Mouse (Mus musculus): ENCODE data around the gene Tbxas1. TPM values are rescaled to one million over a fixed set of nuclear protein-coding genes. Genes with fewer than 3 reads are reported as not detected.
A peak's percentile ranks its signal among the peaks of the same experiment; 100 is the strongest.

Gene Tbxas1
- polyA plus RNA-seq, 1 experiment from 2014 or later: 1.1 TPM

DNA sequence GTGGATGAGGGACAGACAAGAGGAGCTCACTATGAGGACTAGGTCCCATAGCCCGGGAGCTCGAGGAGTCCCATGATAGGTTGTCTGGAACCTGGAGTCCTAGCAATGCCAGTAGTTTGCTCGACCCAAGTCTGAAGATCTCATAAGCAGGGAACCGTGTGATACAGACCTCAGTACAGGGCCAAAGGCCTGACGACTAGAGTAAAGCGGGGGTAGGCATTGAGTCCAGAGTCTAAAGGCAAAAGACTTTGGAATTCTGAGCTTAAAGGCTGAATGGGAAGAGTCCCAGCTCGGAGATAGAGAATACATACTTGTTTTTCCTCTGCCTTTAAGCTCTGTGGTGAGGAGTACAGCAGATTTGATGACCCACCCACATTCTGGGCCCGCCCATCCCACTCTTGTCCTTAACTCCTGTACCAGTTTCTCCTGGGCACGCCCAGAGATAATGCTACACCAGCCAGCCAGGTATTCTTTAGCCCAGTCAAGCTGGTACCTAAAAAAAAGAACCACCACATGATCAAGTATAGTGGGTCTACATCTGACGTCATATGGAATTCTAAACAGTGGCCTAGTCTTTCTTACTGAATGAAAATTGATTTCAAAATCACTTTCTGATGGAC is 27.7 kb downstream of the Tbxas1 start:
- no peak overlapping the region for H3K9ac ChIP-seq
- no peaks in the 10 kb centered on the region for H3K9me3 ChIP-seq (replicated peaks)
- H3K4me1 ChIP-seq: no peaks in the 10 kb centered on the region
- no peak for ATAC-seq
- no peak overlapping the region for H3K27ac ChIP-seq
- no peaks in the 10 kb centered on the region for H3K36me3 ChIP-seq (ENCODE audit: poor library complexity, severe bottlenecking)
- no peak overlapping the region for H3K4me3 ChIP-seq
- 93% methylated on average over 10 of the region's 10 CpGs for WGBS
- no peaks in the 10 kb centered on the region for H3K27me3 ChIP-seq
- no peak overlapping the region for H3K4me2 ChIP-seq

DNA sequence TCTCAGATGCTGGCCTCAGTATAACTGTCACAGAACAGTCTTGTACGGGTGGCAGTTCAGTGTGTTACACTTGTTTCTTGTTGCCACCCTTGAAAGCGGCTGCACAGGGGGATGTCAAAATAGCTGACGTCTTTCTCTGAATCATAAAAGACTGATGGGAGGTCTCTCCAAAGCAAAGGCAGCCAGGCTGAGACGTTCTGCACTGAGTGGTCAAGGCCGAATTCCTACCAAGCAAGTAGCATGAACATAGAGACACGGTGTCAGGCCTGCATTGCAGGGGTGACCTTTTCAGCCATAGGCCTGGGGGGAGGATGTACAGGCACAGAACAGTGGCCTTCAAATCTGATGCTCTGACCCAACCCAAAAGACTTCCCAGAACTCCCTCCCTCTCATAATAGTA is 30.8 kb downstream of the Tbxas1 start:
- Histone ChIP-seq H3K4me3 (no peak overlapping the region), H3K27me3 (no peaks in the 10 kb centered on the region), H3K4me1 (no peaks in the 10 kb centered on the region), H3K4me2 (no peak overlapping the region), H3K9ac (no peak overlapping the region), H3K27ac (no peak overlapping the region), H3K9me3 (replicated peaks) (no peaks in the 10 kb centered on the region), H3K36me3 (ENCODE audit: poor library complexity, severe bottlenecking) (no peaks in the 10 kb centered on the region)
- no peak for ATAC-seq
- WGBS: 70% methylated on average over 6 of the region's 6 CpGs

DNA sequence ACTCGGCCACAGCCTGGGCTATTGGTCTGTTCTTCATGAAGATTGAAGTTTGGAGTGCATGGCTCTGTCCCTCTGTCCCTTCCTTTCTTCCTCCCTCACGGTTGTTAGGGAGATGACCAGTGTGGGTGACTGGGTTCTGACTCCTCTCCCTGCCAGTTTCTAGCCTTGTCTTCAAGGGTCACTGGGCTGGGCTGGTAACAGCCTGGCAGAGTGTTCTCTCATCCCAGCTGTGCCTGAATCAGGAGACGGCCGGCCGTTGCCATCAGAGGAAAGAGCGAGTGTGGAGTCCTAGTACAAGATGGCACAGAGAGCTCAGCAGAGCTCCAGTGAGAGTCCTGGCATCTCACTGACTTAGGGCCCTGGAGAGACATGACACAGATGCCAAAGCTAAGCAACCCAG is 33.2 kb downstream of the Tbxas1 start:
- H3K4me2 ChIP-seq: no peak overlapping the region
- WGBS: 88% methylated on average over 6 of the region's 6 CpGs
- H3K9ac ChIP-seq: no peak overlapping the region
- no peaks in the 10 kb centered on the region for H3K27me3 ChIP-seq
- no peaks in the 10 kb centered on the region for H3K9me3 ChIP-seq (replicated peaks)
- H3K4me3 ChIP-seq: no peak overlapping the region
- H3K27ac ChIP-seq: no peak overlapping the region
- H3K4me1 ChIP-seq: no peaks in the 10 kb centered on the region
- ATAC-seq: no peak
- no peaks in the 10 kb centered on the region for H3K36me3 ChIP-seq (ENCODE audit: poor library complexity, severe bottlenecking)

DNA sequence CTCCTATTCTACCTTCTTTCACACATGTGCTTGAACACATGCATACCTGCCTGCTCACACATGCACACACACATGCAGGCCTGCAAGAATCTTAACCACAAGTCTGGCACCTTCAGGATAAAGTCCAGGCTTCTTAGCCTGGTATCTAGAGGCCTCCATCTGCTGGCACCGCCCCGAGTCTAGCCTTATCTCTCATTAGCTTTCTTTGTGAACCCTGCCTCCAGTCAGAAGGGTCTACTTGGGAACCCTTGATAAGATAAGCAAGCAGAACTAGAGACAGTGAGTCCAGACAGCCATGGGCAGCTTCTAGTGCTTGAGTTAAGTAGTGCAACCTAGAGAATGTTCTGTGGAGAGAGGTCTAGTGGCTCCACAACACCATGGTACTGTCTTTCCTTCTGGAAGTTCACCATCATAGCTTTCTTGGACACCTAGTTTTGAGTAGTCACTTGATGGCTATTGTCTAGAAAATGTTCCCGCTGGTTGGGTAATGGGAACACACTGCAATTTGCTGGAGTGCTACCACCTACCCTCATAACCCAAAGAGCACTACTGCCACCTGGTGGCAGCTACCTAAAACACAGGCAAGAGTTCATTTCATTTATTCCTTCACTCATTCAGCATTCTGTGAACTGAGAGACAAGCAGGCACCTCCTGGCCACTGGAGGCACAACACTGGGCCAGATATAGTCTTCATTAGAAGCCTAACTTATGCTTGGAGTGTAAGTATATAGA is 35.8 kb downstream of the Tbxas1 start:
- no peak overlapping the region for H3K27ac ChIP-seq
- no peaks in the 10 kb centered on the region for H3K27me3 ChIP-seq
- H3K4me1 ChIP-seq: no peaks in the 10 kb centered on the region
- 62% methylated on average over 3 of the region's 3 CpGs for WGBS
- H3K9ac ChIP-seq: no peak overlapping the region
- no peak overlapping the region for H3K4me2 ChIP-seq
- no peaks in the 10 kb centered on the region for H3K36me3 ChIP-seq (ENCODE audit: poor library complexity, severe bottlenecking)
- ATAC-seq: no peak
- H3K9me3 ChIP-seq (replicated peaks): no peaks in the 10 kb centered on the region
- no peak overlapping the region for H3K4me3 ChIP-seq

DNA sequence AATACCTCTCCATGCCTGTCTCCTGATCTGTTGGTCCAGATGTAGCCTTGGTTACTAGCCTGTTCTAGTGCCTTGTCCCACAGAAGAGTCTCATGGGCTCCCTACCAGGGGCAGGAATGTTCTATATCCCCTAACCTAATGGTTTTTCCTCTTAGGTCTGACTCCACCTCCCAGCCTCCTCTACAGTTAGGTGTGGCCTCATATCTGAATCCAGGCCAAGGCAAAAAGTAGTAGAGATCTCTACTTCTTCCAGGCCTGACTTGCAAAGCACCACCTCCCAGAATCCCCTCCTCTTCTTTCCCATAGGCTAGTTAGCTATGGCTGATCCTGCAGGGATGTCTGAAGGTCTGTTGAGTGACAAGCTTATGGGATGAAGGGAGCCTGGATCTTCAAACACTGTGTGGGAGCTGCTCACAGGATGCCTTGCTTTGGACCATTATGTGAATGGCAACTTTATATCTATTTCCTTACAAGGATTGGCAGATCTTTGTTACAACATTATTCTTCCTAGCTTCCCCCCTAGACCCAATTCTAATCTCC is 37.0 kb downstream of the Tbxas1 start:
- Histone ChIP-seq H3K27me3 (no peaks in the 10 kb centered on the region), H3K9ac (no peak overlapping the region), H3K4me1 (no peaks in the 10 kb centered on the region), H3K27ac (no peak overlapping the region), H3K4me3 (no peak overlapping the region), H3K9me3 (replicated peaks) (no peaks in the 10 kb centered on the region), H3K4me2 (no peak overlapping the region), H3K36me3 (ENCODE audit: poor library complexity, severe bottlenecking) (no peaks in the 10 kb centered on the region)
- no peak for ATAC-seq

DNA sequence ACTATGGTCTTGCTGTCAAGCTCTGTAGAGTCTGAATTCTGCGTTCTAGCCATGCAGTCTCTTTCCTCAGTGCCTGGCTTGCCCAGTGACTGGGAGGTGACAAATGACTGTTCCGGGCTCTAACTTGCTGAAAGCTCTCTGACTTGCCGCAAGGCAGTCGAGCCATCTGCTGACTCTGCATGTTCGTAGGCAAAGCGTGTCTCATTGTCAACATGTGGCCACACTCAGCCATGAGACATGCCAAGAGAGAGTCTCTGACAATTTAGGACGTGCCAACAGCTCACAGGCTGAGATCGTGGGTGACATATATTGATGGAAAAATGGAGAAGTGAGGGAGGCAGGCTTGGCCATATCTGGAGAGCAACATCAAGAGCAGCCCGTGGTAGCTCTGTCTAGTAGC is 37.6 kb downstream of the Tbxas1 start:
- no peaks in the 10 kb centered on the region for H3K36me3 ChIP-seq (ENCODE audit: poor library complexity, severe bottlenecking)
- no peak overlapping the region for H3K9ac ChIP-seq
- H3K9me3 ChIP-seq (replicated peaks): no peaks in the 10 kb centered on the region
- no peaks in the 10 kb centered on the region for H3K27me3 ChIP-seq
- ATAC-seq: no peak
- no peak overlapping the region for H3K4me2 ChIP-seq
- no peaks in the 10 kb centered on the region for H3K4me1 ChIP-seq
- H3K4me3 ChIP-seq: no peak overlapping the region
- H3K27ac ChIP-seq: no peak overlapping the region
- 88% methylated on average over 9 of the region's 9 CpGs for WGBS

DNA sequence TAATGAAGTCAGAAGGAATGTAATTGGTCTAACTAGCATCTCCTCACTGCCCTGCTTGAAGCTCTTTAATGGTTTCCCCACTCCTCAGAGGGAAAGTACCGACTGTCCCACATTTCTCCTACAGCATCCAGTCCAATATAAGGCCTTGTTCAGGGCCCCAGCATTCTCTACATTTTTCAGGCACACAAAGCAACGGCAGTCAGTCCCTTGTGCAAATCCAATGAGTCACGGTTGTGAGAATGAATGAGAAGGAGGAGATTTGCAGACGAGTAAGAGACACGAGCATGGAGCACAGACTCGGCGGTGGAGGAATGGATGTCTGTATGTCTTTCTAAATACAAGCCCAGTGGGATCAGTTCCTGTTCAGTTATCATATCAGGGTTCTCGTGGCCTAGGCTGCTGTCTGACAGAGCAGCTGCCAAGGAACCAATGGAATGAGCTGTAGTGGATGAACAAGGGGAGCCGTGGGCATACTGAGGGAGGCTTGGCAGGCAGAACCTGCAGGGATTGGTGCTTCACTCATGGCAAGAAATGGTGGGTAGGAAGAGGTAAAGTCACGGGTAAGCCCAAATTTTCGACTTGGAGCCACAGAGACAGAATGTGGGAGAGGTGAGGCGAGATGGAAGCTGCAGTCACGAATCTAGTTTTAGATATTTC is 38.3 kb downstream of the Tbxas1 start:
- Histone ChIP-seq H3K27ac (no peak overlapping the region), H3K9ac (0 out of 2 replicates have a peak overlapping the region, but pooled peaks have one; percentile 2), H3K4me1 (no peaks in the 10 kb centered on the region), H3K4me2 (no peak overlapping the region), H3K27me3 (no peaks in the 10 kb centered on the region), H3K9me3 (replicated peaks) (no peaks in the 10 kb centered on the region), H3K4me3 (no peak overlapping the region), H3K36me3 (ENCODE audit: poor library complexity, severe bottlenecking) (no peaks in the 10 kb centered on the region)
- ATAC-seq: no peak
- WGBS: 63% methylated on average over 13 of the region's 13 CpGs

DNA sequence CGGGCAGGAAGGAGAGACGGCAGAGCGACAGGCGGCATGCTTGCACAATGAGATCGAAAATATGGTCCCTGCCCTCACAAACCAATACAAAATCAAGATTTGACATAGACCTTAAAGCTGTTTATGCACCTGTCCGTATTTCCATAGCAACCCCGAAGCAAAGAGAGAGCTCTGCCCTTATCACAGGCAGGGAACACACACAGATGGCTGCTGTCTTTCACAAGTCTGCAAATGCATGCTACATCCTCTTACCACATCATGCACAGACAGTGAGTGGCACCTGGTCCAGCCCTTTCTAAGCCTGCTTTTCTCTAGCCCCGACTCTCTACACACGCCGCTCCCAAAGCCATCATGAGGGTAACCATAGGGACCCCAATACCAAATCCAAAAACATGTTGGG is 39.0 kb downstream of the Tbxas1 start:
- H3K27ac ChIP-seq: no peak overlapping the region

DNA sequence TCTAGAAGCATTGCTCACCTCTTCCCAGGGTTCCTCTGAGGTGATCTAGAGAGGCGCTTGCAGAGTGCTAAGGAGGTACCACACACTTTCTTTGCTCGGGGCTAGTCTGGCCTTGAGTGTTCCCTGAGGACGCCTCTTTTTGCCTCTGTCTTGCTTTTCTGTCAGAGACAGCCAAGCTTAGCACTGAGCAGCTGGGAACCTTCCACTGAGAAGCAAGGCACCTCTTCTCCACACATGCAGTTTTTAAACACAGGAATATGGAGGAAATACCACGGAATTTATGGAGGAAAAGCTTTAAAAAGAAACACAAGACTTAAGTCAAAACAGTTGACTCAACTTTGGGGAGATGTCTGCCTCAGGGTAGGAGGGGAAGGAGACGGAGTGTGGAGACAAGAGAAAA is 40.6 kb downstream of the Tbxas1 start:
- no peak for ATAC-seq
- no peak overlapping the region for H3K4me3 ChIP-seq
- no peak overlapping the region for H3K9ac ChIP-seq
- no peak overlapping the region for H3K4me2 ChIP-seq
- no peaks in the 10 kb centered on the region for H3K9me3 ChIP-seq (replicated peaks)
- no peaks in the 10 kb centered on the region for H3K36me3 ChIP-seq (ENCODE audit: poor library complexity, severe bottlenecking)
- no peak overlapping the region for H3K27ac ChIP-seq
- H3K27me3 ChIP-seq: no peaks in the 10 kb centered on the region
- 62% methylated on average over 5 of the region's 5 CpGs for WGBS
- H3K4me1 ChIP-seq: no peaks in the 10 kb centered on the region

More for the DNA sequence above, 39.0 kb downstream of the Tbxas1 start:
- no peak overlapping the region for H3K4me3 ChIP-seq
- no peaks in the 10 kb centered on the region for H3K27me3 ChIP-seq
- whole genome bisulfite sequencing: 76% methylated on average over 10 of the region's 10 CpGs
- no peak for ATAC-seq
- H3K4me2 ChIP-seq: no peak overlapping the region
- H3K9me3 ChIP-seq (replicated peaks): no peaks in the 10 kb centered on the region
- H3K36me3 ChIP-seq (ENCODE audit: poor library complexity, severe bottlenecking): no peaks in the 10 kb centered on the region
- H3K4me1 ChIP-seq: no peaks in the 10 kb centered on the region
- no peak overlapping the region for H3K9ac ChIP-seq

DNA sequence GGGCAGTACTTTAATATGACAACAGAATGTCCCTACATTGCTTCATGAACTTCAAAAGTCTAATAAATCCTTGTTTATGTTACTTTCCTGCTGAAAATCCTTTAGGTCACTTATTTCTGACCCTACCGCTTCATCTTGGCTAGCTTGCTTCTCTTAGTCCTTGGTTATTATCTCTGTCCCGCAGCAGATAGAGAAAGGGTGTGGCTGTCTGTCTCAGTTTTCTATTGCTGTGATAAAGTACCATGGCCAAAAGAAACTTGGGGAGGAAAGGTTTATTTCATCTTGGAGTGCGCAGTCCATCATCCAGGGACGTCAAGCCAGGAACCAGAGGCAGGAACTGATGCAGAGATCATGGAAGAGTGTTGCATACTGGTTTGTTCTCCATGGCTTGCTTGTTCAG is 41.4 kb downstream of the Tbxas1 start:
- Histone ChIP-seq H3K27ac (no peak overlapping the region), H3K36me3 (ENCODE audit: poor library complexity, severe bottlenecking) (no peaks in the 10 kb centered on the region), H3K4me1 (no peaks in the 10 kb centered on the region), H3K9ac (no peak overlapping the region), H3K9me3 (replicated peaks) (no peaks in the 10 kb centered on the region), H3K4me3 (no peak overlapping the region), H3K4me2 (no peak overlapping the region), H3K27me3 (no peaks in the 10 kb centered on the region)
- 94% methylated on average over 4 of the region's 4 CpGs for WGBS
- no peak for ATAC-seq

DNA sequence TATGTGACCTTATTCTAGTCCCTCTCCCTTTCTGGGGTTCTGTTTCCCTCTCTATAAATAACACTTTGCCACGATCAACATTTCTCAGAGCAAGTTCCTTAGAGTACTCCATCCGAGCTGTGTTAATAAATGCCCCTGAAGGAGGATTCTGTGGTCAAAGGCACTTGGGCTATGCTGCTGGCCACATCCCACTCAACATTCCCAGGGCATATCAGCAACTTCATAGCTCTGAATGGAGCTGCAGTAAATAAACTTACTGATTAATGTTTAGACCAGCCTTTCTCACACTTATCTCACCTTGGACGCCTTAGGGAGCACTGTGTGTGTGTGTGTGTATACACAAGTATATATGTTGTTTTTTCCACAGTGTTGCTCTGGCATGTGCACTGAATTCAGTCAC is 42.2 kb downstream of the Tbxas1 start:
- 73% methylated on average over 3 of the region's 3 CpGs for WGBS
- Histone ChIP-seq H3K36me3 (ENCODE audit: poor library complexity, severe bottlenecking) (no peaks in the 10 kb centered on the region), H3K4me3 (no peak overlapping the region), H3K9me3 (replicated peaks) (no peaks in the 10 kb centered on the region), H3K9ac (no peak overlapping the region), H3K4me1 (peaks cover 4% of the 10 kb centered on the region), H3K27me3 (no peaks in the 10 kb centered on the region), H3K4me2 (no peak overlapping the region), H3K27ac (no peak overlapping the region)
- ATAC-seq: no peak

DNA sequence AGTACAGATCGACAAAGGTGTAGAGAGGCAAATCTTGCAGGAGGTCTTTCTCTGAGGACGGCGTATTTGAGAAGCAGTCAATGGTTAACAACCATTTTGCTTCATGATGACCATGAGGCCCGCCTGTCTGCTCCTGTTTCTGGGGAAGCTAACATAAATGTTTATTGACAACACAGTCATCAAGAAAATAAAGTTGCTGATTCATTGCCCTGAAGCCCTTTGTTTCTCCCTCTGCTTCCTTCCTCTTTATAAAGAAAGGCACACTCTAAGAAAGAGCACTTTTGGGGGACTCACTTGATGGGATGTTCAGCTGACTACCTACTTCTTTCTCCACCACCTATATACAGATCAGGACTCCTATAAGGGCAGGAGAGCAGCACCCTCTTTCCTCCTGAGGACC is 43.5 kb downstream of the Tbxas1 start:
- H3K27ac ChIP-seq: no peak overlapping the region
- H3K36me3 ChIP-seq (ENCODE audit: poor library complexity, severe bottlenecking): no peaks in the 10 kb centered on the region
- 92% methylated on average over 4 of the region's 4 CpGs for WGBS
- H3K27me3 ChIP-seq: no peaks in the 10 kb centered on the region
- H3K4me2 ChIP-seq: no peak overlapping the region
- H3K9ac ChIP-seq: no peak overlapping the region
- no peak for ATAC-seq
- peaks cover 7% of the 10 kb centered on the region for H3K4me1 ChIP-seq
- H3K4me3 ChIP-seq: no peak overlapping the region
- H3K9me3 ChIP-seq (replicated peaks): no peaks in the 10 kb centered on the region

All from forebrain, embryonic 13.5 days (tissue).